Comparison of ENCODE assay signal across 20 mouse cellular contexts in the genomic region with DNA sequence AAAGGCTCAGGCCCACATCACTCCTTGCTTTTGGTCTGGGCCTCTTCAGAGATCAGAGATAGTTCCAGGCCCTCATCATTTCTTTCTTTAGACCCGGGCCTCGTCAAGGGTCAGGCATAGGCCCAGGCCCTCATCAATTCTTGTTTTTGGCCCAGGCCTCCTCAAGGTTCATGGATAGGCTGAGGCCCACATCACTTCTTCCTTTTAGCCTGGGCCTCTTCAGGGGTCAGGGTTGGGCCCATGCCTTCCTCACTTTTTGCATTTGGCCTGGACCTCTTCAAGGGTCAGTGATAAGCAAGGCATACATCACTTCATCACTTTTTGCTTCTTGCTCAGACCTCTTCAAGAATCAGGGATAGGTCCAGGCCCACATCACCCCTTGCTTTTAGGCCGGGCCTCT. TPM values are rescaled to one million over a fixed set of nuclear protein-coding genes. Genes with fewer than 3 reads are reported as not detected.
DNase-seq lines count a peak whose midpoint lies in the region; ATAC-seq and TF ChIP-seq lines count a peak whose summit lies in the region.
"Had no signal": no experiment of that assay in that cellular context is flagged by ENCODE, and none has a peak within 500 bp of the region (broad histone marks: within the 10 kb centered on the region; RNA-seq: fewer than 3 reads in every experiment).

No protein-coding gene starts in this region.

- H3K4me3 ChIP-seq in forebrain, embryonic 15.5 days = no peak overlapping the region
- H3K4me3 ChIP-seq in forebrain, embryonic 16.5 days (replicated peaks; ENCODE audit: low read length) = no peak overlapping the region
- no peak overlapping the region for H3K4me3 ChIP-seq in hindbrain, embryonic 14.5 days (replicated peaks; ENCODE audit: low read length)
- no peak overlapping the region for H3K4me3 ChIP-seq in hindbrain, embryonic 13.5 days
- H3K4me3 ChIP-seq in midbrain, embryonic 12.5 days = no peak overlapping the region
- no peak overlapping the region for H3K4me3 ChIP-seq in midbrain, embryonic 16.5 days (ENCODE audit: low read depth, low read length)
- H3K4me3 ChIP-seq in stomach, embryonic 16.5 days (replicated peaks; ENCODE audit: low read length) = no peak overlapping the region
- H3K4me3 ChIP-seq in intestine, postnatal 0 days (ENCODE audit: low read depth, low read length) = no peak overlapping the region
- H3K4me3 ChIP-seq: forebrain, embryonic 13.5 days; hindbrain, embryonic 15.5 days had no signal

- ATAC-seq in forebrain, embryonic 15.5 days (replicated peaks) = 0 out of 2 replicates have a peak, but pooled peaks have one; percentile 8
- ATAC-seq in forebrain, embryonic 16.5 days = no peak
- ATAC-seq in hindbrain, embryonic 14.5 days (ENCODE audit: low FRiP score) = 0 out of 2 replicates have a peak, but pooled peaks have one; percentile 3
- ATAC-seq in hindbrain, embryonic 13.5 days (ENCODE audit: low FRiP score) = no peak
- 0 out of 2 replicates have a peak, but pooled peaks have one; percentile 23 for ATAC-seq in midbrain, embryonic 12.5 days (ENCODE audit: low FRiP score, low read depth)
- no peak for ATAC-seq in midbrain, embryonic 16.5 days
- peak; percentile 34; the same call in 1 of the 2 replicates for ATAC-seq in stomach, embryonic 16.5 days (ENCODE audit: insufficient read depth, low FRiP score)
- no peak for ATAC-seq in intestine, postnatal 0 days
- ATAC-seq: forebrain, embryonic 13.5 days had no signal

- no peak for DNase-seq in hindbrain, embryonic 14.5 days (ENCODE audit: low spot score)
- DNase-seq: adrenal gland, postnatal 10 days; cerebellum, adult 11 months; cerebellum, adult 8-10 months; cerebellum, postnatal 14 days; gastrocnemius, postnatal 36 days; heart, adult 18-20 months; heart, postnatal 10 days had no signal

- H3K4me1 ChIP-seq in forebrain, embryonic 15.5 days = no peaks in the 10 kb centered on the region
- H3K4me1 ChIP-seq in forebrain, embryonic 16.5 days (replicated peaks; ENCODE audit: control insufficient read depth, insufficient read depth, low read length) = no peaks in the 10 kb centered on the region
- no peaks in the 10 kb centered on the region for H3K4me1 ChIP-seq in hindbrain, embryonic 14.5 days (replicated peaks; ENCODE audit: control insufficient read depth, insufficient read depth, low read length)
- H3K4me1 ChIP-seq in hindbrain, embryonic 13.5 days (replicated peaks) = no peaks in the 10 kb centered on the region
- H3K4me1 ChIP-seq in midbrain, embryonic 12.5 days = no peaks in the 10 kb centered on the region
- H3K4me1 ChIP-seq in midbrain, embryonic 16.5 days (ENCODE audit: control insufficient read depth, insufficient read depth, low read length) = no peaks in the 10 kb centered on the region
- H3K4me1 ChIP-seq in stomach, embryonic 16.5 days (ENCODE audit: control insufficient read depth, insufficient read depth, low read length) = no peaks in the 10 kb centered on the region
- no peaks in the 10 kb centered on the region for H3K4me1 ChIP-seq in intestine, postnatal 0 days (replicated peaks; ENCODE audit: control insufficient read depth, insufficient read depth, low read length)
- H3K4me1 ChIP-seq: forebrain, embryonic 13.5 days; hindbrain, embryonic 15.5 days had no signal

- H3K9ac ChIP-seq in forebrain, embryonic 15.5 days (replicated peaks) = no peak overlapping the region
- H3K9ac ChIP-seq in forebrain, embryonic 16.5 days (replicated peaks; ENCODE audit: low read depth, low read length) = no peak overlapping the region
- H3K9ac ChIP-seq in hindbrain, embryonic 14.5 days = no peak overlapping the region
- no peak overlapping the region for H3K9ac ChIP-seq in hindbrain, embryonic 13.5 days
- H3K9ac ChIP-seq in midbrain, embryonic 12.5 days (replicated peaks) = no peak overlapping the region
- H3K9ac ChIP-seq in midbrain, embryonic 16.5 days (ENCODE audit: low read depth, low read length) = no peak overlapping the region
- H3K9ac ChIP-seq in stomach, embryonic 16.5 days (ENCODE audit: low read length) = no peak overlapping the region
- no peak overlapping the region for H3K9ac ChIP-seq in intestine, postnatal 0 days (ENCODE audit: low read depth, low read length)
- H3K9ac ChIP-seq: forebrain, embryonic 13.5 days; hindbrain, embryonic 15.5 days had no signal

- WGBS in forebrain, embryonic 15.5 days = 92% methylated on average over 3 of the region's 3 CpGs
- WGBS in forebrain, embryonic 16.5 days = 97% methylated on average over 3 of the region's 3 CpGs
- WGBS in hindbrain, embryonic 14.5 days = 94% methylated on average over 3 of the region's 3 CpGs
- WGBS in hindbrain, embryonic 13.5 days = 97% methylated on average over 3 of the region's 3 CpGs
- 92% methylated on average over 3 of the region's 3 CpGs for WGBS in midbrain, embryonic 12.5 days
- WGBS in midbrain, embryonic 16.5 days = 96% methylated on average over 3 of the region's 3 CpGs
- WGBS in stomach, embryonic 16.5 days = 88% methylated on average over 3 of the region's 3 CpGs
- 92% methylated on average over 3 of the region's 3 CpGs for WGBS in intestine, postnatal 0 days

- no peak overlapping the region for H3K4me2 ChIP-seq in forebrain, embryonic 15.5 days (replicated peaks)
- no peak overlapping the region for H3K4me2 ChIP-seq in forebrain, embryonic 16.5 days (ENCODE audit: low read length)
- no peak overlapping the region for H3K4me2 ChIP-seq in hindbrain, embryonic 14.5 days (replicated peaks)
- H3K4me2 ChIP-seq in hindbrain, embryonic 13.5 days = no peak overlapping the region
- H3K4me2 ChIP-seq in midbrain, embryonic 12.5 days (replicated peaks) = no peak overlapping the region
- no peak overlapping the region for H3K4me2 ChIP-seq in midbrain, embryonic 16.5 days (ENCODE audit: low read length)
- H3K4me2 ChIP-seq in stomach, embryonic 16.5 days (ENCODE audit: low read depth, low read length) = no peak overlapping the region
- no peak overlapping the region for H3K4me2 ChIP-seq in intestine, postnatal 0 days (replicated peaks; ENCODE audit: low read depth)
- H3K4me2 ChIP-seq: forebrain, embryonic 13.5 days; hindbrain, embryonic 15.5 days had no signal

- no peak for TF ChIP-seq CTCF in intestine, postnatal 0 days (IDR thresholded peaks at IDR 0.05; ENCODE audit: low read depth)

- H3K27me3 ChIP-seq in forebrain, embryonic 15.5 days = no peaks in the 10 kb centered on the region
- no peaks in the 10 kb centered on the region for H3K27me3 ChIP-seq in forebrain, embryonic 16.5 days (replicated peaks; ENCODE audit: control insufficient read depth, insufficient read depth, low read length)
- H3K27me3 ChIP-seq in hindbrain, embryonic 14.5 days (ENCODE audit: control insufficient read depth, insufficient read depth, low read length) = no peaks in the 10 kb centered on the region
- H3K27me3 ChIP-seq in hindbrain, embryonic 13.5 days = no peaks in the 10 kb centered on the region
- H3K27me3 ChIP-seq in midbrain, embryonic 12.5 days = no peaks in the 10 kb centered on the region
- H3K27me3 ChIP-seq in midbrain, embryonic 16.5 days (ENCODE audit: control insufficient read depth, insufficient read depth, low read depth, low read length) = no peaks in the 10 kb centered on the region
- no peaks in the 10 kb centered on the region for H3K27me3 ChIP-seq in stomach, embryonic 16.5 days (ENCODE audit: control insufficient read depth, insufficient read depth, low read length)
- no peaks in the 10 kb centered on the region for H3K27me3 ChIP-seq in intestine, postnatal 0 days (replicated peaks; ENCODE audit: control insufficient read depth, insufficient read depth, low read length)
- H3K27me3 ChIP-seq: forebrain, embryonic 13.5 days; hindbrain, embryonic 15.5 days had no signal

- H3K36me3 ChIP-seq in forebrain, embryonic 15.5 days = no peaks in the 10 kb centered on the region
- H3K36me3 ChIP-seq in forebrain, embryonic 16.5 days (ENCODE audit: control insufficient read depth, insufficient read depth) = no peaks in the 10 kb centered on the region
- H3K36me3 ChIP-seq in hindbrain, embryonic 14.5 days (replicated peaks; ENCODE audit: control insufficient read depth, insufficient read depth) = no peaks in the 10 kb centered on the region
- H3K36me3 ChIP-seq in hindbrain, embryonic 13.5 days = no peaks in the 10 kb centered on the region
- no peaks in the 10 kb centered on the region for H3K36me3 ChIP-seq in midbrain, embryonic 12.5 days
- no peaks in the 10 kb centered on the region for H3K36me3 ChIP-seq in midbrain, embryonic 16.5 days (ENCODE audit: control insufficient read depth, insufficient read depth, low read length)
- no peaks in the 10 kb centered on the region for H3K36me3 ChIP-seq in stomach, embryonic 16.5 days (ENCODE audit: control insufficient read depth, insufficient read depth, low read length)
- H3K36me3 ChIP-seq in intestine, postnatal 0 days (ENCODE audit: control insufficient read depth, insufficient read depth) = no peaks in the 10 kb centered on the region
- H3K36me3 ChIP-seq: hindbrain, embryonic 15.5 days had no signal

- no peak overlapping the region for H3K27ac ChIP-seq in forebrain, embryonic 15.5 days (replicated peaks)
- no peak overlapping the region for H3K27ac ChIP-seq in forebrain, embryonic 16.5 days (ENCODE audit: low read length)
- H3K27ac ChIP-seq in hindbrain, embryonic 14.5 days = no peak overlapping the region
- H3K27ac ChIP-seq in hindbrain, embryonic 13.5 days = no peak overlapping the region
- H3K27ac ChIP-seq in midbrain, embryonic 12.5 days (replicated peaks) = no peak overlapping the region
- H3K27ac ChIP-seq in midbrain, embryonic 16.5 days (ENCODE audit: low read length) = no peak overlapping the region
- no peak overlapping the region for H3K27ac ChIP-seq in stomach, embryonic 16.5 days (ENCODE audit: low read length)
- H3K27ac ChIP-seq in intestine, postnatal 0 days (ENCODE audit: low read depth, low read length) = no peak overlapping the region
- H3K27ac ChIP-seq: forebrain, embryonic 13.5 days; hindbrain, embryonic 15.5 days had no signal

- no peaks in the 10 kb centered on the region for H3K9me3 ChIP-seq in forebrain, embryonic 15.5 days
- H3K9me3 ChIP-seq in forebrain, embryonic 16.5 days (ENCODE audit: control insufficient read depth, low read length) = no peaks in the 10 kb centered on the region
- no peaks in the 10 kb centered on the region for H3K9me3 ChIP-seq in hindbrain, embryonic 14.5 days (ENCODE audit: control insufficient read depth, low read length)
- no peaks in the 10 kb centered on the region for H3K9me3 ChIP-seq in hindbrain, embryonic 13.5 days
- 0 out of 2 replicates have a peak, but pooled peaks cover 2% of the 10 kb centered on the region for H3K9me3 ChIP-seq in midbrain, embryonic 12.5 days
- H3K9me3 ChIP-seq in midbrain, embryonic 16.5 days (replicated peaks; ENCODE audit: control insufficient read depth, low read length, poor library complexity, severe bottlenecking) = no peaks in the 10 kb centered on the region
- H3K9me3 ChIP-seq in stomach, embryonic 16.5 days (replicated peaks; ENCODE audit: control insufficient read depth, low read length) = no peaks in the 10 kb centered on the region
- H3K9me3 ChIP-seq in intestine, postnatal 0 days (ENCODE audit: control insufficient read depth) = no peaks in the 10 kb centered on the region
- H3K9me3 ChIP-seq: hindbrain, embryonic 15.5 days had no signal

RNA-seq across cellular contexts. Expression of gene Vmn1r27, which starts 57.8 kb away (rescaled TPM):
- not detected in 2 replicates for polyA plus RNA-seq in forebrain, embryonic 15.5 days (2015; fragmentation: Nextera tagmentation; extraction: Ambion mirVana)
- polyA plus RNA-seq in forebrain, embryonic 16.5 days (2015; fragmentation: Nextera tagmentation; extraction: Ambion mirVana) = not detected in 2 replicates
- polyA plus RNA-seq in hindbrain, embryonic 14.5 days (2014; fragmentation: Nextera tagmentation; extraction: Ambion mirVana) = not detected in 2 replicates
- not detected in 2 replicates for polyA plus RNA-seq in hindbrain, embryonic 13.5 days (2015; fragmentation: Nextera tagmentation; extraction: Ambion mirVana)
- polyA plus RNA-seq in midbrain, embryonic 12.5 days (2016; fragmentation: Nextera tagmentation; extraction: Ambion mirVana) = not detected in 2 replicates
- polyA plus RNA-seq in midbrain, embryonic 16.5 days (2015; fragmentation: Nextera tagmentation; extraction: Ambion mirVana) = not detected in 2 replicates
- not detected in 2 replicates for polyA plus RNA-seq in stomach, embryonic 16.5 days (2015; fragmentation: Nextera tagmentation; extraction: Ambion mirVana)
- not detected in 2 replicates for polyA plus RNA-seq in intestine, postnatal 0 days (2015; fragmentation: Nextera tagmentation; extraction: Ambion mirVana)
- polyA plus RNA-seq: brain, embryonic 14.5 days; C2C12; forebrain, embryonic 13.5 days; heart, embryonic 14.5 days; hindbrain, embryonic 15.5 days had no signal

Comparison
In these comparisons a context has a peak if more than half of its experiments do, and no peak if none do; other contexts are left out.
1. ATAC-seq: peak in forebrain, embryonic 15.5 days (single experiment), hindbrain, embryonic 14.5 days (single experiment), midbrain, embryonic 12.5 days (single experiment) and stomach, embryonic 16.5 days (single experiment); none in forebrain, embryonic 16.5 days (single experiment), hindbrain, embryonic 13.5 days (single experiment), midbrain, embryonic 16.5 days (single experiment) and intestine, postnatal 0 days (single experiment).